12 mouse cellular contexts compared by ENCODE assay signal in the genomic region with DNA sequence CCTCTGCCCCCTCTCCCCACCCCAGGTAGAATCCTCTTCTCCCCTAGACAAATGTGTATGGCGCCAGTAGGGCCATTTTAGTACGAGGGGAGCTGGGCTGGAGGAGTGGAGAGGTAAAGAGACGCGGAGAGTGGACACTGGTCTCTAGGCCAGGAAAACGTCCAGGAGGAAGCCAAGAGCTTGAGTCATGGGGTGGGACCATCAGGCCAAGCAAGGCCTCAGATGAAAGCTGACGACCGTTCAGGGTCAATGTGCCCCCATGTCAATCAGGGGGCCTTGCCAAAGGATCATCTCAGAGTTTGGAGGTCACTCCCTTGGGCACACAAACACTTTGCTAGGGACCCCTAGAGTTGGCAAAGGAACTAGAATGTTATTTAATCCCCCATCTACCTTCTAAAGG. TPM values are rescaled to one million over a fixed set of nuclear protein-coding genes. Genes with fewer than 3 reads are reported as not detected.
DNase-seq lines count a peak whose midpoint lies in the region; ATAC-seq and TF ChIP-seq lines count a peak whose summit lies in the region.
"Had no signal": no experiment of that assay in that cellular context is flagged by ENCODE, and none has a peak within 500 bp of the region (broad histone marks: within the 10 kb centered on the region; RNA-seq: fewer than 3 reads in every experiment).

No protein-coding gene starts in this region.

- no peak overlapping the region for H3K27ac ChIP-seq in forebrain, embryonic 12.5 days
- no peak overlapping the region for H3K27ac ChIP-seq in hindbrain, embryonic 15.5 days (replicated peaks)
- no peak overlapping the region for H3K27ac ChIP-seq in midbrain, postnatal 0 days (ENCODE audit: low read depth, low read length)
- H3K27ac ChIP-seq: embryonic facial prominence, embryonic 15.5 days; heart, adult 2 months; macrophage had no signal

- peak overlapping the region; percentile 71 for H3K4me2 ChIP-seq in forebrain, embryonic 12.5 days
- H3K4me2 ChIP-seq in hindbrain, embryonic 15.5 days, result peak overlapping the region; percentile 78
- H3K4me2 ChIP-seq in midbrain, postnatal 0 days (ENCODE audit: low read depth, low read length, poor library complexity, severe bottlenecking), result peak overlapping the region; percentile 88

- TF ChIP-seq CTCF in midbrain, postnatal 0 days (IDR thresholded peaks at IDR 0.05), result no peak

- H3K4me3 ChIP-seq in forebrain, embryonic 12.5 days (replicated peaks), result peak overlapping the region; percentile 53
- peak overlapping the region; percentile 78 for H3K4me3 ChIP-seq in hindbrain, embryonic 15.5 days
- peak overlapping the region; percentile 74 for H3K4me3 ChIP-seq in midbrain, postnatal 0 days (ENCODE audit: low read depth, low read length)
- H3K4me3 ChIP-seq: heart, adult 2 months had no signal

- WGBS in forebrain, embryonic 12.5 days, result 66% methylated on average over 7 of the region's 7 CpGs
- 62% methylated on average over 7 of the region's 7 CpGs for WGBS in hindbrain, embryonic 15.5 days
- 62% methylated on average over 7 of the region's 7 CpGs for WGBS in midbrain, postnatal 0 days

- peak; percentile 66 for DNase-seq in cerebellum, adult 9-11 months
- DNase-seq in cerebellum, postnatal 36 days, result no peak
- DNase-seq in midbrain, postnatal 0 days (ENCODE audit: low spot score), result no peak
- no peak for DNase-seq in B cell, adult 2 months
- no peak for DNase-seq in liver
- no peak for DNase-seq in right cerebral cortex, postnatal 4 days
- DNase-seq: heart, adult 2 months had no signal

- no peaks in the 10 kb centered on the region for H3K36me3 ChIP-seq in forebrain, embryonic 12.5 days (replicated peaks)
- H3K36me3 ChIP-seq in hindbrain, embryonic 15.5 days, result peaks cover 3% of the 10 kb centered on the region; the same call in 1 of the 2 replicates
- 0 out of 2 replicates have a peak, but pooled peaks cover 2% of the 10 kb centered on the region for H3K36me3 ChIP-seq in midbrain, postnatal 0 days (ENCODE audit: insufficient read depth, low read length)
- H3K36me3 ChIP-seq: embryonic facial prominence, embryonic 15.5 days had no signal

- H3K27me3 ChIP-seq in forebrain, embryonic 12.5 days, result peaks cover 71% of the 10 kb centered on the region
- peaks cover 31% of the 10 kb centered on the region; the same call in 1 of the 2 replicates for H3K27me3 ChIP-seq in hindbrain, embryonic 15.5 days
- H3K27me3 ChIP-seq in midbrain, postnatal 0 days (ENCODE audit: insufficient read depth, low read length), result no peaks in the 10 kb centered on the region
- H3K27me3 ChIP-seq: Patski had no signal

- H3K4me1 ChIP-seq in forebrain, embryonic 12.5 days, result peaks cover 61% of the 10 kb centered on the region
- H3K4me1 ChIP-seq in hindbrain, embryonic 15.5 days (replicated peaks), result peaks cover 51% of the 10 kb centered on the region
- no peaks in the 10 kb centered on the region; the same call in 1 of the 2 replicates for H3K4me1 ChIP-seq in midbrain, postnatal 0 days (ENCODE audit: insufficient read depth, low read length)

- H3K9me3 ChIP-seq in forebrain, embryonic 12.5 days, result no peaks in the 10 kb centered on the region
- no peaks in the 10 kb centered on the region for H3K9me3 ChIP-seq in hindbrain, embryonic 15.5 days
- H3K9me3 ChIP-seq in midbrain, postnatal 0 days (ENCODE audit: low read length), result no peaks in the 10 kb centered on the region
- H3K9me3 ChIP-seq: embryonic facial prominence, embryonic 15.5 days had no signal

- no peak for ATAC-seq in forebrain, embryonic 12.5 days (ENCODE audit: low FRiP score)
- ATAC-seq in hindbrain, embryonic 15.5 days (ENCODE audit: low FRiP score, low read depth), result no peak
- no peak for ATAC-seq in midbrain, postnatal 0 days (ENCODE audit: low FRiP score)
- ATAC-seq: Patski had no signal

- H3K9ac ChIP-seq in forebrain, embryonic 12.5 days, result no peak overlapping the region; the same call in 1 of the 2 replicates
- peak overlapping the region; percentile 83 for H3K9ac ChIP-seq in hindbrain, embryonic 15.5 days
- peak overlapping the region; percentile 85; the same call in 1 of the 2 replicates for H3K9ac ChIP-seq in midbrain, postnatal 0 days (replicated peaks; ENCODE audit: low read length, poor library complexity, severe bottlenecking)
- H3K9ac ChIP-seq: embryonic facial prominence, embryonic 15.5 days had no signal

RNA-seq across cellular contexts. Expression of gene Eml2, which starts 1.0 kb away (rescaled TPM):
- polyA plus RNA-seq in forebrain, embryonic 12.5 days (2016; fragmentation: Nextera tagmentation; extraction: Ambion mirVana), result 5.8 and 6.5 TPM in 2 replicates
- polyA plus RNA-seq in hindbrain, embryonic 15.5 days (2015; fragmentation: Nextera tagmentation; extraction: Ambion mirVana), result 8.2 and 8.8 TPM in 2 replicates
- 83.7 and 89.0 TPM in 2 replicates for total RNA-seq in midbrain, postnatal 0 days (2014; rRNA removed)
- 13.1 and 13.4 TPM in 2 replicates for polyA plus RNA-seq in midbrain, postnatal 0 days (2015; fragmentation: Nextera tagmentation; extraction: Ambion mirVana)

RNA-seq across cellular contexts. Expression of gene Gipr, which starts 11.3 kb away (rescaled TPM):
- 1.1 and 1.3 TPM in 2 replicates for polyA plus RNA-seq in forebrain, embryonic 12.5 days (2016; fragmentation: Nextera tagmentation; extraction: Ambion mirVana)
- 2.1 TPM in 2 replicates for polyA plus RNA-seq in hindbrain, embryonic 15.5 days (2015; fragmentation: Nextera tagmentation; extraction: Ambion mirVana)
- total RNA-seq in midbrain, postnatal 0 days (2014; rRNA removed), result 2.3 and 7.4 TPM in 2 replicates
- polyA plus RNA-seq in midbrain, postnatal 0 days (2015; fragmentation: Nextera tagmentation; extraction: Ambion mirVana), result 1.7 and 2.3 TPM in 2 replicates
- polyA plus RNA-seq: macrophage had no signal

RNA-seq across cellular contexts. Expression of gene Snrpd2, which starts 27.7 kb away (rescaled TPM):
- 148 and 153 TPM in 2 replicates for polyA plus RNA-seq in forebrain, embryonic 12.5 days (2016; fragmentation: Nextera tagmentation; extraction: Ambion mirVana)
- polyA plus RNA-seq in hindbrain, embryonic 15.5 days (2015; fragmentation: Nextera tagmentation; extraction: Ambion mirVana), result 116 and 118 TPM in 2 replicates
- 31.4 and 36.7 TPM in 2 replicates for total RNA-seq in midbrain, postnatal 0 days (2014; rRNA removed)
- polyA plus RNA-seq in midbrain, postnatal 0 days (2015; fragmentation: Nextera tagmentation; extraction: Ambion mirVana), result 115 and 116 TPM in 2 replicates

RNA-seq across cellular contexts. Expression of gene Qpctl, which starts 28.1 kb away (rescaled TPM):
- 14.4 and 14.7 TPM in 2 replicates for polyA plus RNA-seq in forebrain, embryonic 12.5 days (2016; fragmentation: Nextera tagmentation; extraction: Ambion mirVana)
- 21.7 and 24.2 TPM in 2 replicates for polyA plus RNA-seq in hindbrain, embryonic 15.5 days (2015; fragmentation: Nextera tagmentation; extraction: Ambion mirVana)
- 17.3 and 17.8 TPM in 2 replicates for total RNA-seq in midbrain, postnatal 0 days (2014; rRNA removed)
- 30.2 and 32.5 TPM in 2 replicates for polyA plus RNA-seq in midbrain, postnatal 0 days (2015; fragmentation: Nextera tagmentation; extraction: Ambion mirVana)

RNA-seq across cellular contexts. Expression of gene Gpr4, which starts 35.1 kb away (rescaled TPM):
- 1.6 and 1.7 TPM in 2 replicates for polyA plus RNA-seq in forebrain, embryonic 12.5 days (2016; fragmentation: Nextera tagmentation; extraction: Ambion mirVana)
- polyA plus RNA-seq in hindbrain, embryonic 15.5 days (2015; fragmentation: Nextera tagmentation; extraction: Ambion mirVana), result 2.7 and 3.8 TPM in 2 replicates
- total RNA-seq in midbrain, postnatal 0 days (2014; rRNA removed), result 3.1 and 4.7 TPM in 2 replicates
- 6.1 and 6.2 TPM in 2 replicates for polyA plus RNA-seq in midbrain, postnatal 0 days (2015; fragmentation: Nextera tagmentation; extraction: Ambion mirVana)
